Mouse (Mus musculus) small intestine, adult 2 months (tissue): ENCODE measurements around the gene Gfap.

Experiments
- CTCF ChIP-seq: fragments of 200-500 bp; IDR thresholded peaks from 2 replicates; pipeline ENCODE4 v1.5.1; 2012; ENCODE audit warnings: low read depth, mild to moderate bottlenecking, control low read depth, inconsistent platforms, low read length, moderate library complexity, mixed read lengths; ENCODE audit not compliant: insufficient replicate concordance, insufficient read length; ENCODE audit errors: extremely low read depth
- POLR2A ChIP-seq: fragments of 200-500 bp; IDR thresholded peaks from 2 replicates; pipeline ENCODE4 v1.6.1; 2012; ENCODE audit warnings: low read depth, mild to moderate bottlenecking, control low read depth, inconsistent platforms, low read length, moderate library complexity

- TF ChIP-seq CTCF (no peak), POLR2A (no peak)
Observed at GRCm38 (mm10) chr11:102921491-102921890, 20.8 kb upstream of the Gfap start.
